Mouse (Mus musculus): ENCODE data around the gene Aplnr.
A peak's percentile ranks its signal among the peaks of the same experiment; 100 is the strongest.

Gene Aplnr

GRCm38 (mm10) chr2:85136089-85136488 lies at the start of gene Aplnr:
Gene Aplnr (plus strand): TSS chr2:85136225.
- DNase-seq (ENCODE audit: low spot score): no peak

- DNase-seq (ENCODE audit: low spot score): peak; percentile 35
Observed at GRCm38 (mm10) chr2:85088716-85089646, 47.0 kb upstream of the Aplnr start.

- no peak for DNase-seq (ENCODE audit: low spot score)
Observed at GRCm38 (mm10) chr2:85091325-85091724, 44.7 kb upstream of the Aplnr start.

- no peak for DNase-seq (ENCODE audit: low spot score)
Observed at GRCm38 (mm10) chr2:85093376-85093775, 42.6 kb upstream of the Aplnr start.

GRCm38 (mm10) chr2:85095906-85096305 lies 40.1 kb upstream of the Aplnr start:
- DNase-seq (ENCODE audit: low spot score): peak; percentile 44

- DNase-seq (ENCODE audit: low spot score): no peak
Observed at GRCm38 (mm10) chr2:85098014-85098413, 38.0 kb upstream of the Aplnr start.

GRCm38 (mm10) chr2:85098824-85099511 lies 37.1 kb upstream of the Aplnr start:
- DNase-seq (ENCODE audit: low spot score): peak; percentile 46

GRCm38 (mm10) chr2:85103201-85103600 lies 32.8 kb upstream of the Aplnr start:
- no peak for DNase-seq (ENCODE audit: low spot score)

- no peak for DNase-seq (ENCODE audit: low spot score)
Observed at GRCm38 (mm10) chr2:85105426-85106013, 30.5 kb upstream of the Aplnr start.

GRCm38 (mm10) chr2:85106068-85106790 lies 29.8 kb upstream of the Aplnr start:
- DNase-seq (ENCODE audit: low spot score): no peak

GRCm38 (mm10) chr2:85106941-85107340 lies 29.1 kb upstream of the Aplnr start:
- no peak for DNase-seq (ENCODE audit: low spot score)

- DNase-seq (ENCODE audit: low spot score): no peak
Observed at GRCm38 (mm10) chr2:85110288-85110875, 25.6 kb upstream of the Aplnr start.

- DNase-seq (ENCODE audit: low spot score): no peak
Observed at GRCm38 (mm10) chr2:85123187-85123868, 12.7 kb upstream of the Aplnr start.

GRCm38 (mm10) chr2:85123869-85124535 lies 12.0 kb upstream of the Aplnr start:
- peak; percentile 61 for DNase-seq (ENCODE audit: low spot score)

GRCm38 (mm10) chr2:85129496-85129971 lies 6.5 kb upstream of the Aplnr start:
- no peak for DNase-seq (ENCODE audit: low spot score)

- DNase-seq (ENCODE audit: low spot score): no peak
Observed at GRCm38 (mm10) chr2:85131226-85131625, 4.8 kb upstream of the Aplnr start.

GRCm38 (mm10) chr2:85131724-85132123 lies 4.3 kb upstream of the Aplnr start:
- DNase-seq (ENCODE audit: low spot score): no peak

- DNase-seq (ENCODE audit: low spot score): no peak
Observed at GRCm38 (mm10) chr2:85132204-85132603, 3.8 kb upstream of the Aplnr start.

GRCm38 (mm10) chr2:85135099-85135498 lies 926 bp upstream of the Aplnr start:
- no peak for DNase-seq (ENCODE audit: low spot score)

- DNase-seq (ENCODE audit: low spot score): no peak
Observed at GRCm38 (mm10) chr2:85136831-85137520, 951 bp downstream of the Aplnr start.
